Mouse (Mus musculus) ES-Bruce4 (cell line): ENCODE data around the gene Procr.

Experiments used
- CTCF ChIP-seq: IDR thresholded peaks from one replicate; pipeline ENCODE4 v1.8.1; 2011; ENCODE audit warnings: low read depth, low read length
- EP300 ChIP-seq: IDR thresholded peaks from 2 replicates; pipeline ENCODE4 v1.6.1; 2011; ENCODE audit warnings: low read depth, low read length; ENCODE audit not compliant: insufficient read depth

GRCm38 (mm10) chr2:155798613-155799012, 47.7 kb downstream of the Procr start:
- TF ChIP-seq CTCF: no peak
- TF ChIP-seq EP300: no peak
